Mouse (Mus musculus) ES-E14 (cell line): Measurements from ENCODE around the gene Oxnad1.

Experiments
- CHD2 ChIP-seq: IDR thresholded peaks from 2 replicates; pipeline ENCODE4 v1.6.1; 2014; ENCODE audit warnings: mild to moderate bottlenecking, low read depth, low read length, inconsistent platforms
- MAFK ChIP-seq: IDR thresholded peaks from 2 replicates; pipeline ENCODE4 v1.6.1; 2014; ENCODE audit warnings: mild to moderate bottlenecking, low read depth, low read length, inconsistent platforms; ENCODE audit not compliant: insufficient read depth
- ZC3H11A ChIP-seq: IDR thresholded peaks from 2 replicates; pipeline ENCODE4 v1.6.1; 2012; ENCODE audit warnings: low read depth, mild to moderate bottlenecking, inconsistent platforms, low read length, borderline replicate concordance
- ZNF384 ChIP-seq: IDR thresholded peaks from 2 replicates; pipeline ENCODE4 v1.6.1; 2012; ENCODE audit warnings: low read depth, low read length, inconsistent platforms

DNA sequence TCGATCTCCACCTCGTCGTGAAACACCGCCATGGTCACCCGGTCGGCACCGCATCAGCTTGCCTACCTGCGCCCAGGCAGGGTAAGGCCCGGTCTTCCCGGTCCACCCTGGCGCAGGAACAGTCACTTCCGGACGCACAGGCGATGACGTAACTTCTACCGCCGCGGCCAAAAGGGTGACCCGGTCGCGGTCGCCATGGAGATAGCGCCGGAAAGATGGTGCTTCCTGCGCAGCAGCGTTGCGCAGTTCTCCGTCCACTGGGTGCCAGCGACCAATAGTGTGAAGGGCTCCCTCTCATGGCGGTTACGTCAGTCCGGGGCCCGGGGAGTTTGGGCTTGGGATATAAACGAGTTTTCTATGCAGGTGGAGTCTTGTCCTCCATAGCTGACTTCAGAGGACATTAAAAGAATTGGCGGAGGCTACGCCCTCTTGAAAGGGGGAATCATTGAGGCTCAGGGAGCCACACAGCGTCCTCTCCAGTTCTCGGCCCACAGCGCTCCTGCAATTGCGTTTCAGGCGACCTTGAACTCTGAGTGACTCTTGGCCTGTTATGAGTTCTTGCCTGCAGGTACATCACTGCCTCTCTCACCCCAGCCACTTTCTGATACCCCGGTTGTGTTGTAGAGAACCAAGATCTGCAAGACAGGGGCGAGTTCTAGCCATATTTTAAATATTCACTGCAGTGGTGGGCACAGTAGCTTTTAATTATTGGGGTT lies 470 bp downstream of the Oxnad1 start, which contains the start of gene Dph3:
- TF ChIP-seq CHD2, result no peak
- no peak for TF ChIP-seq ZNF384
- no peak for TF ChIP-seq MAFK
- no peak for TF ChIP-seq ZC3H11A
